In the genomic region with DNA sequence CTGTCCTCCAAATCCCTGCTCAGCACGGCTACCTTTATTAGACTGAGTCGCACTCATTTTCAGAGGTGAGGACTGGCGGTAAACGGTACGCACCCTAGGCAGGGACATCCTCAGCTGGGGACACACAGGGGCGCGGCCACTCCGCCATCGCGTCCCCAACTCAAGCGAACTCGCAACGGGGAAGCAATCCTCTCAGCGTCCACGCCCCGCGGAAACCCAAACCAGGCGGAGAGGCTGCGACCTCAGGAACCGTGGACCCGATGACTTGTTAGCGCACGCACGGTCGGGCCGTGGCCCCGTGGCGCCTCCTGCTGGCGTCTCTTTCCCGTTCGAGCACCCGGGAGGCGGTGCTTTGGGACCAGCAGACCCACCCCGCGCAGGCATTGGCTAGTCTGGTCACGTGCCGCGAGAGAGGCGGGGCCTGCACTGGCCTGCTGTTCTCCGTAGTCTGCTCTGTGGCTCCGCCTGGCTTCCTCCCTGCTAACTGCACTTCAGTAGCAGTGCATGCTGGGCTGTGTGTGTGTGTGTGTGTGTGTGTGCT, we compare ENCODE assay signal across 7 mouse cellular contexts. TPM values are rescaled to one million over a fixed set of nuclear protein-coding genes. Genes with fewer than 3 reads are reported as not detected.
DNase-seq lines count a peak whose midpoint lies in the region; ATAC-seq and TF ChIP-seq lines count a peak whose summit lies in the region.

No protein-coding gene starts in this region.

- peak overlapping the region; percentile 59 for H3K4me3 ChIP-seq in embryonic facial prominence, embryonic 12.5 days
- H3K4me3 ChIP-seq in heart, adult 2 months = peak overlapping the region; percentile 72
- peak overlapping the region; percentile 52 for H3K4me3 ChIP-seq in limb, embryonic 13.5 days
- peak overlapping the region; percentile 51 for H3K4me3 ChIP-seq in midbrain, embryonic 16.5 days (ENCODE audit: low read depth, low read length)

- H3K9me3 ChIP-seq in embryonic facial prominence, embryonic 12.5 days = no peaks in the 10 kb centered on the region
- H3K9me3 ChIP-seq in limb, embryonic 13.5 days = no peaks in the 10 kb centered on the region
- H3K9me3 ChIP-seq in midbrain, embryonic 16.5 days (replicated peaks; ENCODE audit: control insufficient read depth, low read length, poor library complexity, severe bottlenecking) = no peaks in the 10 kb centered on the region

- peak overlapping the region; percentile 72 for H3K4me2 ChIP-seq in embryonic facial prominence, embryonic 12.5 days (replicated peaks)
- H3K4me2 ChIP-seq in limb, embryonic 13.5 days (replicated peaks) = peak overlapping the region; percentile 67
- H3K4me2 ChIP-seq in midbrain, embryonic 16.5 days (ENCODE audit: low read length) = peak overlapping the region; percentile 67

- TF ChIP-seq EP300 in heart, adult 2 months (IDR thresholded peaks at IDR 0.05; ENCODE audit: insufficient read depth, low read depth, low read length) = peak; percentile 94; the same call in 1 of the 2 replicates

- ATAC-seq in embryonic facial prominence, embryonic 12.5 days (ENCODE audit: insufficient number of reproducible peaks, insufficient read depth, low FRiP score, low TSS enrichment) = peak; percentile 96
- ATAC-seq in limb, embryonic 13.5 days (ENCODE audit: low FRiP score, low read depth) = peak; percentile 99
- ATAC-seq in midbrain, embryonic 16.5 days = peak; percentile 97

- no peaks in the 10 kb centered on the region for H3K4me1 ChIP-seq in embryonic facial prominence, embryonic 12.5 days
- peaks cover 7% of the 10 kb centered on the region for H3K4me1 ChIP-seq in heart, adult 2 months (ENCODE audit: control insufficient read depth, insufficient read depth, low read length)
- H3K4me1 ChIP-seq in limb, embryonic 13.5 days = no peaks in the 10 kb centered on the region
- H3K4me1 ChIP-seq in midbrain, embryonic 16.5 days (ENCODE audit: control insufficient read depth, insufficient read depth, low read length) = no peaks in the 10 kb centered on the region

- intact Hi-C loops in heart, adult 2 months (cut with DNase I) = loop anchor here (1.0 to 5.0 kb wide), 5 partner anchors 55 to 201 kb away; a partner anchor contains a TSS

- no peak overlapping the region for H3K27ac ChIP-seq in embryonic facial prominence, embryonic 12.5 days
- peak overlapping the region; percentile 78 for H3K27ac ChIP-seq in heart, adult 2 months
- no peak overlapping the region for H3K27ac ChIP-seq in limb, embryonic 13.5 days
- no peak overlapping the region for H3K27ac ChIP-seq in midbrain, embryonic 16.5 days (ENCODE audit: low read length)

- H3K27me3 ChIP-seq in embryonic facial prominence, embryonic 12.5 days = no peaks in the 10 kb centered on the region
- no peaks in the 10 kb centered on the region for H3K27me3 ChIP-seq in heart, adult 2 months (ENCODE audit: control insufficient read depth, insufficient read depth, low read length)
- no peaks in the 10 kb centered on the region for H3K27me3 ChIP-seq in limb, embryonic 13.5 days
- H3K27me3 ChIP-seq in midbrain, embryonic 16.5 days (ENCODE audit: control insufficient read depth, insufficient read depth, low read depth, low read length) = no peaks in the 10 kb centered on the region

- peak; percentile 98; the same call in 1 of the 2 replicates for TF ChIP-seq CTCF in heart, adult 2 months (IDR thresholded peaks at IDR 0.05)

- no peaks in the 10 kb centered on the region for H3K36me3 ChIP-seq in embryonic facial prominence, embryonic 12.5 days
- no peaks in the 10 kb centered on the region for H3K36me3 ChIP-seq in heart, adult 2 months (ENCODE audit: control insufficient read depth, insufficient read depth, low read length)
- no peaks in the 10 kb centered on the region for H3K36me3 ChIP-seq in limb, embryonic 13.5 days
- H3K36me3 ChIP-seq in midbrain, embryonic 16.5 days (ENCODE audit: control insufficient read depth, insufficient read depth, low read length) = no peaks in the 10 kb centered on the region

- peak overlapping the region; percentile 73 for H3K9ac ChIP-seq in embryonic facial prominence, embryonic 12.5 days
- H3K9ac ChIP-seq in heart, adult 2 months (ENCODE audit: low read depth, low read length) = peak overlapping the region; percentile 74
- H3K9ac ChIP-seq in limb, embryonic 13.5 days = peak overlapping the region; percentile 67
- H3K9ac ChIP-seq in midbrain, embryonic 16.5 days (ENCODE audit: low read depth, low read length) = peak overlapping the region; percentile 66

- H3K79me2 ChIP-seq in heart, adult 2 months (replicated peaks; ENCODE audit: control insufficient read depth, insufficient read depth, low read length) = no peaks in the 10 kb centered on the region

- TF ChIP-seq POLR2A in heart, adult 2 months (IDR thresholded peaks at IDR 0.05; ENCODE audit: insufficient read depth, low read depth, low read length) = peak; percentile 72

- under 1% methylated on average over 41 of the region's 41 CpGs for WGBS in embryonic facial prominence, embryonic 12.5 days
- WGBS in heart, adult 2 months = under 1% methylated on average over 41 of the region's 41 CpGs
- under 1% methylated on average over 41 of the region's 41 CpGs for whole genome bisulfite sequencing in limb, embryonic 13.5 days
- under 1% methylated on average over 41 of the region's 41 CpGs for WGBS in midbrain, embryonic 16.5 days

- peak; percentile 98 for DNase-seq in adrenal gland, postnatal 25 days
- DNase-seq in heart, adult 2 months = peak; percentile 98
- peak; percentile 98 to 100 for DNase-seq in kidney, adult 8-10 months
- peak; percentile 96 to 100 for DNase-seq in spleen, postnatal 10 days (ENCODE audit: low spot score in 2 of 2)

RNA-seq across cellular contexts. Expression of a gene that starts 35.0 kb away (rescaled TPM):
- total RNA-seq in adrenal gland, postnatal 25 days (2021) = 77.9 and 100 TPM in 2 replicates
- polyA plus RNA-seq in embryonic facial prominence, embryonic 12.5 days (2016; fragmentation: Nextera tagmentation; extraction: Ambion mirVana) = 20.8 and 23.2 TPM in 2 replicates
- total RNA-seq in heart, adult 2 months (2021) = 10 to 100 TPM; 34.4 to 38.8 TPM
- polyA plus RNA-seq in heart, adult 2 months (2012; rRNA removed) = 7.1 and 10.3 TPM in 2 replicates
- 17.4 and 17.6 TPM in 2 replicates for polyA plus RNA-seq in limb, embryonic 13.5 days (2015; fragmentation: Nextera tagmentation; extraction: Ambion mirVana)
- 10.3 and 11.6 TPM in 2 replicates for polyA plus RNA-seq in midbrain, embryonic 16.5 days (2015; fragmentation: Nextera tagmentation; extraction: Ambion mirVana)

RNA-seq across cellular contexts. Expression of a gene that starts 55.7 kb away (rescaled TPM):
- not detected in 2 replicates for total RNA-seq in adrenal gland, postnatal 25 days (2021)
- polyA plus RNA-seq in embryonic facial prominence, embryonic 12.5 days (2016; fragmentation: Nextera tagmentation; extraction: Ambion mirVana) = 1.9 and 2.0 TPM in 2 replicates
- under 1 TPM; 0.50 to 0.55 TPM for total RNA-seq in heart, adult 2 months (2021)
- 1.00 TPM in 2 replicates for polyA plus RNA-seq in heart, adult 2 months (2012; rRNA removed)
- 1.9 and 2.2 TPM in 2 replicates for polyA plus RNA-seq in limb, embryonic 13.5 days (2015; fragmentation: Nextera tagmentation; extraction: Ambion mirVana)
- polyA plus RNA-seq in midbrain, embryonic 16.5 days (2015; fragmentation: Nextera tagmentation; extraction: Ambion mirVana) = 2.9 and 3.3 TPM in 2 replicates
